18 mouse cellular contexts compared by ENCODE assay signal in the genomic region with DNA sequence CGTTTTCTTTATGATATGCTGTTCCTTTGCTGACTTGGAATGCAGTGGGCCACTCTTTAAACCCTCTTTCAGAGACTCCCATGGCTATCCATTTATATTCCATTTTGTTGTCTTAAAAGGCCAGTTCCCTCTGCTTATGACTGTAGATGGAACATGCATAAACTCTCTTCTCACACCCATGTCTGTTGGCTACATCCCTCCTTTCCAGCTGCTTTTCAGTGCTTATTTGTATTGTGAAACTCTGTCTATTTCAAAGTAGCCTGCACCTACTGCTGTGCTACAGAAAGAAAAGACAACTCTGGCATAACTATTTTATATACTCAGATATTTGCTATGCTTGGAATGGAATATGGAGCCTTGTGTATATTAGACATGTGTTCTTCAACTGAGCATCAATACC.
"Had no signal": no experiment of that assay in that cellular context is flagged by ENCODE, and none has a peak within 500 bp of the region (broad histone marks: within the 10 kb centered on the region; RNA-seq: fewer than 3 reads in every experiment).

No protein-coding gene starts in this region.

- H3K9ac ChIP-seq: limb, embryonic 15.5 days; liver, embryonic 12.5 days; liver, embryonic 14.5 days; midbrain, embryonic 13.5 days; midbrain, embryonic 15.5 days; neural tube, embryonic 13.5 days; neural tube, embryonic 15.5 days had no signal

- ATAC-seq: liver, embryonic 12.5 days; midbrain, embryonic 13.5 days; midbrain, embryonic 15.5 days had no signal

- H3K4me1 ChIP-seq: limb, embryonic 15.5 days; liver, embryonic 12.5 days; midbrain, embryonic 10.5 days; midbrain, embryonic 13.5 days; midbrain, embryonic 15.5 days; neural tube, embryonic 13.5 days; neural tube, embryonic 15.5 days had no signal

- H3K4me2 ChIP-seq: limb, embryonic 15.5 days; liver, embryonic 12.5 days; midbrain, embryonic 13.5 days; midbrain, embryonic 15.5 days; neural tube, embryonic 13.5 days; neural tube, embryonic 15.5 days had no signal

- H3K27ac ChIP-seq: limb, embryonic 15.5 days; liver, embryonic 12.5 days; liver, embryonic 14.5 days; midbrain, embryonic 10.5 days; midbrain, embryonic 13.5 days; midbrain, embryonic 15.5 days; neural tube, embryonic 13.5 days; neural tube, embryonic 15.5 days had no signal

- H3K4me3 ChIP-seq: limb, embryonic 15.5 days; liver, embryonic 12.5 days; midbrain, embryonic 10.5 days; midbrain, embryonic 13.5 days; midbrain, embryonic 15.5 days; myocyte; neural tube, embryonic 13.5 days; neural tube, embryonic 15.5 days had no signal

- H3K36me3 ChIP-seq: limb, embryonic 15.5 days; liver, embryonic 12.5 days; midbrain, embryonic 10.5 days; midbrain, embryonic 13.5 days; midbrain, embryonic 15.5 days; neural tube, embryonic 15.5 days had no signal

- DNase-seq: lung, adult 2 months; retina, postnatal 1 day; right cerebral cortex, adult 18-20 months; right cerebral cortex, postnatal 25 days; right cerebral cortex, postnatal 4 days; spleen, adult 18-20 months; thymus, adult 18-20 months; thymus, postnatal 14 days; thymus, postnatal 36 days had no signal

- H3K9me3 ChIP-seq: limb, embryonic 15.5 days; liver, embryonic 12.5 days; midbrain, embryonic 10.5 days; midbrain, embryonic 13.5 days; midbrain, embryonic 15.5 days; neural tube, embryonic 13.5 days; neural tube, embryonic 15.5 days had no signal

- H3K27me3 ChIP-seq: liver, embryonic 12.5 days; midbrain, embryonic 13.5 days; midbrain, embryonic 15.5 days; neural tube, embryonic 13.5 days; neural tube, embryonic 15.5 days had no signal
